Mouse (Mus musculus): ENCODE data around the gene Hspa1l. TPM values are rescaled to one million over a fixed set of nuclear protein-coding genes. Genes with fewer than 3 reads are reported as not detected.
"Not testable (repeated sequence)": the region's sequence is repeated elsewhere in the genome, so short reads cannot be mapped to it uniquely, and the experiment has no call there.

Gene Hspa1l
- polyA plus RNA-seq, 1 experiment from 2014 or later: 2.0 TPM

GRCm38 (mm10) chr17:35004075-35004717 is 31.7 kb downstream of the Hspa1l start:
- 96% methylated on average over 17 of the region's 17 CpGs for WGBS
- no peaks in the 10 kb centered on the region for H3K27me3 ChIP-seq (ENCODE audit: control insufficient read depth, insufficient read depth, low read depth, low read length)
- no peak overlapping the region for H3K9ac ChIP-seq (ENCODE audit: low read depth, low read length)
- H3K27ac ChIP-seq (ENCODE audit: low read length): no peak overlapping the region
- no peak overlapping the region for H3K4me2 ChIP-seq (ENCODE audit: low read length)
- H3K4me3 ChIP-seq (ENCODE audit: low read depth, low read length): no peak overlapping the region
- no peaks in the 10 kb centered on the region for H3K9me3 ChIP-seq (replicated peaks; ENCODE audit: control insufficient read depth, low read length, poor library complexity, severe bottlenecking)
- peaks cover 28% of the 10 kb centered on the region for H3K36me3 ChIP-seq (ENCODE audit: control insufficient read depth, insufficient read depth, low read length)
- ATAC-seq: no peak
- H3K4me1 ChIP-seq (ENCODE audit: control insufficient read depth, insufficient read depth, low read length): peaks cover 19% of the 10 kb centered on the region

GRCm38 (mm10) chr17:35005158-35005557 is 32.7 kb downstream of the Hspa1l start:
- Histone ChIP-seq H3K9ac (ENCODE audit: low read depth, low read length) (no peak overlapping the region), H3K27me3 (ENCODE audit: control insufficient read depth, insufficient read depth, low read depth, low read length) (no peaks in the 10 kb centered on the region), H3K9me3 (replicated peaks; ENCODE audit: control insufficient read depth, low read length, poor library complexity, severe bottlenecking) (no peaks in the 10 kb centered on the region), H3K4me2 (ENCODE audit: low read length) (no peak overlapping the region), H3K27ac (ENCODE audit: low read length) (no peak overlapping the region), H3K4me3 (ENCODE audit: low read depth, low read length) (no peak overlapping the region), H3K4me1 (ENCODE audit: control insufficient read depth, insufficient read depth, low read length) (peaks cover 16% of the 10 kb centered on the region), H3K36me3 (ENCODE audit: control insufficient read depth, insufficient read depth, low read length) (peaks cover 29% of the 10 kb centered on the region)
- 97% methylated on average over 10 of the region's 10 CpGs for WGBS
- no peak for ATAC-seq

- 97% methylated on average over 4 of the region's 5 CpGs for WGBS
- peaks cover 34% of the 10 kb centered on the region for H3K36me3 ChIP-seq (ENCODE audit: control insufficient read depth, insufficient read depth, low read length)
Observed at GRCm38 (mm10) chr17:35005902-35006301, 33.4 kb downstream of the Hspa1l start.

DNA sequence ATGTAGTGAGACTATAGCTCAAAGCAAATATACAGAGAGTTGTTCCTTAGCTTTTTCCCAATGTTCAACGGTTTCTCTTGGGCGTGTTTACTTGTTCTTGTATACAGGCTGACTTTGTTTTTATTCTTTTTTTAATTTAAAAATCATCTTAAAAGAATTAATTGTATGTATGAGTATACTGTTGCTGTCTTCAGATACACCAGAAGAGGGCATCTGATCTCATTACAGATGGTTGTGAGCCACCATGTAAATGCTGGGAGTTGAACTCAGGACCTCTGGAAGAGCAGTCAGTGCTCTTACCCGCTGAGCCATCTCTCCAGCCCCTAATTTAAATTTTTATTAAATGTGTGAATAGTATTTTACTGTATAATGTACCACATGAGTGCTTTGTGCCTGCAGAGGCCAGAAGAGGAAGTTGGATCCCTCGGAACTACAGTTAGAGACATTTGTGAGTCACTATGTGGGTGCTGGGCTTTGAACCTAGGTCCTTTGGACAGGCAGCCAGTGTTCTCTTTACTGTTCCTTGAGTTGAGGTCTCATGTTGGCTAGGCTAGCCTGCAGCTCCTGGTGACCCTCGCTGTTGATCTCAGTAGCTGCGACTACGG is 35.0 kb downstream of the Hspa1l start:
- Histone ChIP-seq H3K9me3 (replicated peaks; ENCODE audit: control insufficient read depth, low read length, poor library complexity, severe bottlenecking) (no peaks in the 10 kb centered on the region), H3K27ac (ENCODE audit: low read length) (no peak overlapping the region), H3K4me2 (ENCODE audit: low read length) (no peak overlapping the region), H3K4me3 (ENCODE audit: low read depth, low read length) (no peak overlapping the region), H3K9ac (ENCODE audit: low read depth, low read length) (no peak overlapping the region), H3K36me3 (ENCODE audit: control insufficient read depth, insufficient read depth, low read length) (peaks cover 49% of the 10 kb centered on the region), H3K27me3 (ENCODE audit: control insufficient read depth, insufficient read depth, low read depth, low read length) (no peaks in the 10 kb centered on the region), H3K4me1 (ENCODE audit: control insufficient read depth, insufficient read depth, low read length) (peaks cover 10% of the 10 kb centered on the region)
- 97% methylated on average over 7 of the region's 7 CpGs for WGBS
- ATAC-seq: no peak

More at GRCm38 (mm10) chr17:35005902-35006301, 33.4 kb downstream of the Hspa1l start:
- peaks cover 15% of the 10 kb centered on the region for H3K4me1 ChIP-seq (ENCODE audit: control insufficient read depth, insufficient read depth, low read length)
- H3K4me3 ChIP-seq (ENCODE audit: low read depth, low read length); H3K27me3 ChIP-seq (ENCODE audit: control insufficient read depth, insufficient read depth, low read depth, low read length); H3K9me3 ChIP-seq (replicated peaks; ENCODE audit: control insufficient read depth, low read length, poor library complexity, severe bottlenecking); H3K9ac ChIP-seq (ENCODE audit: low read depth, low read length); ATAC-seq; H3K4me2 ChIP-seq (ENCODE audit: low read length); H3K27ac ChIP-seq (ENCODE audit: low read length): not testable (repeated sequence)

DNA sequence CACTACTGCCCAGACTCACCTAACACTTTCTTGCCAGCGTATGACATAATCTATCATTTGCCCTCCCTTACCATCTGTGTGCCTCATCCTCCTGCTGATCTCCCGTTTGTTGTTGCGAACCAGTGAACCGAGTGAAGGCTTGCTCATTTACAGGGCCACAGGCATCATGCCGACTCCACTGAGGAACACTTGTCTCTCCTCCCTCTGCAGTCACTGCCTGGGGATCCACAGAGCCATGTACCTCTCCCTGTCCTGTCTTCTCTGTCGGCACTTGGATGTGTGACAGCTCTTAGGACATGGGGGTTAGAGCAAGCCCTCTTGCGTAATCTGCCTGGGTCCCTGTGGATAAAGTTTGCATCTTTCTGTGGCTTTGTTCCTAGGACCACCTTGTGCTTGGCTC is 37.1 kb downstream of the Hspa1l start:
- Histone ChIP-seq H3K27ac (ENCODE audit: low read length) (no peak overlapping the region), H3K9me3 (replicated peaks; ENCODE audit: control insufficient read depth, low read length, poor library complexity, severe bottlenecking) (no peaks in the 10 kb centered on the region), H3K4me2 (ENCODE audit: low read length) (no peak overlapping the region), H3K9ac (ENCODE audit: low read depth, low read length) (no peak overlapping the region), H3K36me3 (ENCODE audit: control insufficient read depth, insufficient read depth, low read length) (peaks cover 65% of the 10 kb centered on the region), H3K27me3 (ENCODE audit: control insufficient read depth, insufficient read depth, low read depth, low read length) (no peaks in the 10 kb centered on the region), H3K4me1 (ENCODE audit: control insufficient read depth, insufficient read depth, low read length) (no peaks in the 10 kb centered on the region), H3K4me3 (ENCODE audit: low read depth, low read length) (no peak overlapping the region)
- WGBS: 85% methylated on average over 7 of the region's 7 CpGs
- no peak for ATAC-seq

- Histone ChIP-seq H3K4me3 (ENCODE audit: low read depth, low read length) (no peak overlapping the region), H3K4me2 (ENCODE audit: low read length) (no peak overlapping the region), H3K36me3 (ENCODE audit: control insufficient read depth, insufficient read depth, low read length) (peaks cover 64% of the 10 kb centered on the region), H3K4me1 (ENCODE audit: control insufficient read depth, insufficient read depth, low read length) (no peaks in the 10 kb centered on the region; the same call in 1 of the 2 replicates), H3K27ac (ENCODE audit: low read length) (no peak overlapping the region), H3K9me3 (replicated peaks; ENCODE audit: control insufficient read depth, low read length, poor library complexity, severe bottlenecking) (no peaks in the 10 kb centered on the region), H3K27me3 (ENCODE audit: control insufficient read depth, insufficient read depth, low read depth, low read length) (no peaks in the 10 kb centered on the region), H3K9ac (ENCODE audit: low read depth, low read length) (no peak overlapping the region)
- WGBS: 96% methylated on average over 8 of the region's 8 CpGs
- no peak for ATAC-seq
Observed at GRCm38 (mm10) chr17:35011440-35011839, 38.9 kb downstream of the Hspa1l start.

DNA sequence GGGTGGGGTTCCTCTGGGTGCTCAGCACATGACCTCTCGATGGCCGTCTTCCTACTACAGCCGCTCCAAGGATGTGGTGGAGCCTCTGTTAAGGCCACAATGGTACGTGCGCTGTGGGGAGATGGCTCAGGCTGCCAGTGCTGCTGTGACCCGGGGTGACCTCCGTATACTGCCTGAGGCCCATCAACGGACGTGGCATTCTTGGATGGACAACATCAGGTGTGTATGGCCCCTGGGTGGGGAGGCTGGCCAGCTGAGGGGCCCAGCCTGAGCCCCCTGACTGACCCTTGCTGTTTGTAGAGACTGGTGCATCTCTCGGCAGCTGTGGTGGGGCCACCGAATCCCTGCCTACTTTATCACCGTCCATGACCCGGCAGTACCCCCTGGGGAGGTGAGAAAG is 39.9 kb downstream of the Hspa1l start:
- 94% methylated on average over 13 of the region's 13 CpGs for WGBS
- Histone ChIP-seq H3K36me3 (ENCODE audit: control insufficient read depth, insufficient read depth, low read length) (peaks cover 63% of the 10 kb centered on the region), H3K9ac (ENCODE audit: low read depth, low read length) (no peak overlapping the region), H3K4me1 (ENCODE audit: control insufficient read depth, insufficient read depth, low read length) (no peaks in the 10 kb centered on the region; the same call in 1 of the 2 replicates), H3K4me2 (ENCODE audit: low read length) (no peak overlapping the region), H3K27ac (ENCODE audit: low read length) (no peak overlapping the region), H3K9me3 (replicated peaks; ENCODE audit: control insufficient read depth, low read length, poor library complexity, severe bottlenecking) (no peaks in the 10 kb centered on the region), H3K27me3 (ENCODE audit: control insufficient read depth, insufficient read depth, low read depth, low read length) (no peaks in the 10 kb centered on the region), H3K4me3 (ENCODE audit: low read depth, low read length) (no peak overlapping the region)
- ATAC-seq: no peak

- Histone ChIP-seq H3K4me3 (ENCODE audit: low read depth, low read length) (no peak overlapping the region), H3K4me1 (ENCODE audit: control insufficient read depth, insufficient read depth, low read length) (no peaks in the 10 kb centered on the region; the same call in 1 of the 2 replicates)
Observed at GRCm38 (mm10) chr17:35013221-35013620, 40.7 kb downstream of the Hspa1l start.

GRCm38 (mm10) chr17:35015296-35015695 is 42.8 kb downstream of the Hspa1l start:
- no peaks in the 10 kb centered on the region for H3K9me3 ChIP-seq (replicated peaks; ENCODE audit: control insufficient read depth, low read length, poor library complexity, severe bottlenecking)
- H3K27ac ChIP-seq (ENCODE audit: low read length): no peak overlapping the region
- no peaks in the 10 kb centered on the region for H3K27me3 ChIP-seq (ENCODE audit: control insufficient read depth, insufficient read depth, low read depth, low read length)
- no peak for ATAC-seq
- no peaks in the 10 kb centered on the region; the same call in 1 of the 2 replicates for H3K4me1 ChIP-seq (ENCODE audit: control insufficient read depth, insufficient read depth, low read length)
- H3K36me3 ChIP-seq (ENCODE audit: control insufficient read depth, insufficient read depth, low read length): peaks cover 51% of the 10 kb centered on the region
- no peak overlapping the region for H3K9ac ChIP-seq (ENCODE audit: low read depth, low read length)
- WGBS: 90% methylated on average over 13 of the region's 16 CpGs
- H3K4me3 ChIP-seq (ENCODE audit: low read depth, low read length): no peak overlapping the region
- no peak overlapping the region for H3K4me2 ChIP-seq (ENCODE audit: low read length)

More at GRCm38 (mm10) chr17:35013221-35013620, 40.7 kb downstream of the Hspa1l start:
- ATAC-seq: no peak
- H3K4me2 ChIP-seq (ENCODE audit: low read length): no peak overlapping the region
- no peak overlapping the region for H3K27ac ChIP-seq (ENCODE audit: low read length)
- H3K27me3 ChIP-seq (ENCODE audit: control insufficient read depth, insufficient read depth, low read depth, low read length): no peaks in the 10 kb centered on the region
- no peaks in the 10 kb centered on the region for H3K9me3 ChIP-seq (replicated peaks; ENCODE audit: control insufficient read depth, low read length, poor library complexity, severe bottlenecking)
- peaks cover 58% of the 10 kb centered on the region for H3K36me3 ChIP-seq (ENCODE audit: control insufficient read depth, insufficient read depth, low read length)
- H3K9ac ChIP-seq (ENCODE audit: low read depth, low read length): no peak overlapping the region
- WGBS: 83% methylated on average over 6 of the region's 6 CpGs
